Mouse (Mus musculus) C2C12 (cell line): Measurements from ENCODE around the gene Fblim1.

ENCODE experiments used
- CEBPB ChIP-seq: IDR thresholded peaks from one replicate; pipeline ENCODE4 v1.6.1; 2011; ENCODE audit warnings: low read depth, mild to moderate bottlenecking, control low read depth, moderate library complexity
- CTCF ChIP-seq: IDR thresholded peaks from one replicate; pipeline ENCODE4 v1.5.1; 2011; ENCODE audit not compliant: control insufficient read depth, insufficient read depth, insufficient read length
- USF1 ChIP-seq: IDR thresholded peaks from one replicate; pipeline ENCODE4 v1.6.1; 2011; ENCODE audit warnings: low read depth, mild to moderate bottlenecking, control low read depth, moderate library complexity

GRCm38 (mm10) chr4:141604493-141604892 is 1.4 kb downstream of the Fblim1 start:
- TF ChIP-seq CTCF (no peak), CEBPB (no peak), USF1 (no peak)
